Mouse (Mus musculus) heart, postnatal 36 days (tissue): ENCODE data around the gene Noc4l. TPM values are rescaled to one million over a fixed set of nuclear protein-coding genes. Genes with fewer than 3 reads are reported as not detected.

ENCODE experiments used
- DNase-seq, 2 experiments: peaks; one replicate each; pipeline ENCODE4 v3.0.0; 2021 to 2022
- intact Hi-C: fragments of 180-260 bp; cut with DNase I; formaldehyde crosslinking; loops from one replicate; pipeline ENCODE4 v1.15.1; 2025
- total RNA-seq, 2 experiments: library from RNA; stranded (reverse); gene quantifications; 2 replicates each; pipeline ENCODE4 v1.2.3; 2021

Gene Noc4l
- 10 to 100 TPM; 12.8 to 13.5 TPM for total RNA-seq

GRCm38 (mm10) chr5:110652719-110653648 is at the start of gene Noc4l, which contains the start of gene Ddx51:
Gene Noc4l, minus strand, starts transcription at chr5:110653417.
Gene Ddx51, plus strand, starts transcription at chr5:110653451.
- intact Hi-C loops = loop anchor here (5.0 kb wide), 1 partner anchor 119 kb away; the partner anchor contains the start of gene Ep400
- DNase-seq = peak; percentile 96 to 98

GRCm38 (mm10) chr5:110698617-110699016 is 45.4 kb upstream of the Noc4l start:
- intact Hi-C loops = no loop called here
- DNase-seq = no peak

- intact Hi-C loops = no loop called here
- DNase-seq = no peak
These were observed 28.8 kb upstream of the Noc4l start for GRCm38 (mm10) chr5:110682041-110682440.

- DNase-seq = no peak
- intact Hi-C loops = no loop called here
These were observed 12.4 kb upstream of the Noc4l start for GRCm38 (mm10) chr5:110665486-110666121.

GRCm38 (mm10) chr5:110664750-110665269 is 11.6 kb upstream of the Noc4l start:
- no peak for DNase-seq
- intact Hi-C loops = no loop called here

GRCm38 (mm10) chr5:110664041-110664440 is 10.8 kb upstream of the Noc4l start:
- peak in 1 of 2 experiments; percentile 15 for DNase-seq

GRCm38 (mm10) chr5:110659682-110660081 is 6.5 kb upstream of the Noc4l start:
- intact Hi-C loops = no loop called here
- no peak for DNase-seq

More at GRCm38 (mm10) chr5:110664041-110664440, 10.8 kb upstream of the Noc4l start:
- intact Hi-C loops = no loop called here

GRCm38 (mm10) chr5:110653686-110654085 is 469 bp upstream of the Noc4l start:
- no peak for DNase-seq
- intact Hi-C loops = loop anchor here (5.0 kb wide), 1 partner anchor 119 kb away; the partner anchor contains the start of gene Ep400

GRCm38 (mm10) chr5:110646377-110646776 is 6.8 kb downstream of the Noc4l start:
- intact Hi-C loops = loop anchor here (10.0 kb wide), 1 partner anchor 618 kb away; no protein-coding TSS in a partner anchor

GRCm38 (mm10) chr5:110639459-110639858 is 13.8 kb downstream of the Noc4l start:
- intact Hi-C loops = loop anchor here (5.0 kb wide), 1 partner anchor 262 kb away; no protein-coding TSS in a partner anchor
- DNase-seq = peak; percentile 73

More at GRCm38 (mm10) chr5:110646377-110646776, 6.8 kb downstream of the Noc4l start:
- DNase-seq = no peak

- DNase-seq = no peak
- intact Hi-C loops = loop anchor here (5.0 kb wide), 1 partner anchor 261 kb away; no protein-coding TSS in a partner anchor
These were observed 14.7 kb downstream of the Noc4l start for GRCm38 (mm10) chr5:110638306-110639074.

- no peak for DNase-seq
- intact Hi-C loops = loop anchor here (1.0 to 5.0 kb wide), 3 partner anchors 143 to 279 kb away; no protein-coding TSS in a partner anchor
These were observed 17.1 kb downstream of the Noc4l start for GRCm38 (mm10) chr5:110635951-110636707.

GRCm38 (mm10) chr5:110629525-110630120 is 23.6 kb downstream of the Noc4l start:
- no peak for DNase-seq
- intact Hi-C loops = no loop called here

- no peak for DNase-seq
- intact Hi-C loops = no loop called here
These were observed 25.1 kb downstream of the Noc4l start for GRCm38 (mm10) chr5:110628156-110628555.

- no peak for DNase-seq
- intact Hi-C loops = no loop called here
These were observed 25.9 kb downstream of the Noc4l start for GRCm38 (mm10) chr5:110627351-110627750.

GRCm38 (mm10) chr5:110624319-110624718 is 28.9 kb downstream of the Noc4l start:
- DNase-seq = no peak
- intact Hi-C loops = no loop called here

GRCm38 (mm10) chr5:110619226-110619625 is 34.0 kb downstream of the Noc4l start:
- intact Hi-C loops = no loop called here
- DNase-seq = no peak

- intact Hi-C loops = no loop called here
- no peak for DNase-seq
These were observed 41.6 kb downstream of the Noc4l start for GRCm38 (mm10) chr5:110611435-110612158.
